In the genomic region with DNA sequence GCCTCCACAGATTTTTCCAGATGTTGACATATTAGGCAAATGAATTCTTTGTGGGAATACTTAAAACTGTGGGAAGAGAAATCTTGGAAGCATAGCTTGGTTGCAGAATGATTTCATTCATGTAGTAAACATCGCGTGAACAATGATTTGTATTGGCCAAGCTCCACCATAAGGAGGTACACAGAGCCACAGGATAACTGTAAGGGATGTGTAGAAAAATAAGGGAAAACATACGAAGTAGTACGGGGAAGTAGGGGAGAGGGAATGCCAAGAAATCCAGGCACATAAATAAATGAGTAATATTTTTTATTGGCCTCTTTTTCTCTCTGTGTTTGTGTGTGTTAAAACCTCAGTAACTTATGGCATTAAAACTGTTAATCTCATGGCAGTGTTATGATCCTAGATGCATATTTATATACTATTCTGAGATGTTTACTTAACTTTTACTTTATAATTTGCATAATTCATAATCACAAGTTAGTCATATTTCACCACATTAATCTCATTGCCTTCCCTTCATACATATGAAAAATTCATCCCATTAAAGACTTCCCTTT, we compare ENCODE assay signal across 36 mouse cellular contexts. TPM values are rescaled to one million over a fixed set of nuclear protein-coding genes. Genes with fewer than 3 reads are reported as not detected.
"Had no signal": no experiment of that assay in that cellular context is flagged by ENCODE, and none has a peak within 500 bp of the region (broad histone marks: within the 10 kb centered on the region; RNA-seq: fewer than 3 reads in every experiment).

No protein-coding gene starts in this region.

- H3K9ac ChIP-seq: limb, embryonic 12.5 days; limb, embryonic 13.5 days; limb, embryonic 15.5 days; liver, embryonic 12.5 days; liver, embryonic 13.5 days; liver, embryonic 14.5 days; liver, embryonic 15.5 days; liver, postnatal 0 days; lung, embryonic 14.5 days; lung, embryonic 15.5 days; midbrain, embryonic 12.5 days; midbrain, embryonic 13.5 days; midbrain, embryonic 15.5 days; neural tube, embryonic 12.5 days; neural tube, embryonic 13.5 days had no signal

- H3K4me1 ChIP-seq: limb, embryonic 15.5 days; liver, embryonic 12.5 days; liver, embryonic 13.5 days; liver, embryonic 15.5 days; lung, embryonic 15.5 days; megakaryocyte, embryonic 14.5 days; midbrain, embryonic 10.5 days; midbrain, embryonic 12.5 days; midbrain, embryonic 13.5 days; midbrain, embryonic 15.5 days; neural tube, embryonic 12.5 days; neural tube, embryonic 13.5 days had no signal

- H3K27me3 ChIP-seq: limb, embryonic 12.5 days; limb, embryonic 13.5 days; limb, embryonic 15.5 days; liver, embryonic 12.5 days; liver, embryonic 13.5 days; liver, embryonic 15.5 days; lung, embryonic 15.5 days; megakaryocyte, embryonic 14.5 days; midbrain, embryonic 12.5 days; midbrain, embryonic 13.5 days; midbrain, embryonic 15.5 days; neural tube, embryonic 12.5 days; neural tube, embryonic 13.5 days had no signal

- H3K4me3 ChIP-seq: limb, embryonic 10.5 days; limb, embryonic 12.5 days; limb, embryonic 13.5 days; limb, embryonic 15.5 days; liver, embryonic 12.5 days; liver, embryonic 13.5 days; liver, embryonic 15.5 days; lung, embryonic 15.5 days; megakaryocyte, embryonic 14.5 days; midbrain, embryonic 10.5 days; midbrain, embryonic 12.5 days; midbrain, embryonic 13.5 days; midbrain, embryonic 15.5 days; myocyte; neural tube, embryonic 12.5 days; neural tube, embryonic 13.5 days had no signal

- ATAC-seq: liver, embryonic 12.5 days; liver, postnatal 0 days; lung, postnatal 0 days; midbrain, embryonic 13.5 days; midbrain, embryonic 15.5 days; midbrain, embryonic 16.5 days had no signal

- H3K4me2 ChIP-seq: limb, embryonic 12.5 days; limb, embryonic 13.5 days; limb, embryonic 15.5 days; liver, embryonic 11.5 days; liver, embryonic 12.5 days; liver, embryonic 13.5 days; liver, embryonic 15.5 days; lung, embryonic 14.5 days; lung, embryonic 15.5 days; midbrain, embryonic 11.5 days; midbrain, embryonic 12.5 days; midbrain, embryonic 13.5 days; midbrain, embryonic 15.5 days; neural tube, embryonic 12.5 days; neural tube, embryonic 13.5 days had no signal

- H3K27ac ChIP-seq: limb, embryonic 10.5 days; limb, embryonic 12.5 days; limb, embryonic 15.5 days; liver, embryonic 12.5 days; liver, embryonic 13.5 days; liver, embryonic 14.5 days; liver, embryonic 15.5 days; lung, embryonic 15.5 days; macrophage; midbrain, embryonic 10.5 days; midbrain, embryonic 12.5 days; midbrain, embryonic 13.5 days; midbrain, embryonic 15.5 days; neural tube, embryonic 12.5 days; neural tube, embryonic 13.5 days had no signal

- DNase-seq: left cerebral cortex, postnatal 4 days; liver; liver, embryonic 13.5 days; liver, postnatal 0 days; lung, adult 18-20 months; lung, adult 2 months; lung, embryonic 14.5 days; lung, postnatal 10 days; lung, postnatal 14 days; lung, postnatal 36 days; lung, postnatal 4 days; midbrain, embryonic 14.5 days had no signal

- H3K9me3 ChIP-seq: limb, embryonic 10.5 days; limb, embryonic 12.5 days; limb, embryonic 13.5 days; limb, embryonic 15.5 days; liver, embryonic 12.5 days; liver, embryonic 13.5 days; liver, embryonic 15.5 days; lung, embryonic 15.5 days; midbrain, embryonic 10.5 days; midbrain, embryonic 12.5 days; midbrain, embryonic 13.5 days; midbrain, embryonic 15.5 days; neural tube, embryonic 12.5 days; neural tube, embryonic 13.5 days had no signal

- H3K36me3 ChIP-seq: limb, embryonic 10.5 days; limb, embryonic 12.5 days; limb, embryonic 13.5 days; limb, embryonic 15.5 days; liver, embryonic 12.5 days; liver, embryonic 13.5 days; liver, embryonic 15.5 days; lung, embryonic 15.5 days; midbrain, embryonic 10.5 days; midbrain, embryonic 12.5 days; midbrain, embryonic 13.5 days; midbrain, embryonic 15.5 days; neural tube, embryonic 12.5 days; neural tube, embryonic 13.5 days had no signal

RNA-seq across cellular contexts. Expression of gene Adamts5, which starts 54.5 kb away (rescaled TPM):
- total RNA-seq: megakaryocyte progenitor cell, adult 5-6 weeks; megakaryocyte-erythroid progenitor cell, adult 5-6 weeks; monocyte, adult 5-6 weeks had no signal
- polyA plus RNA-seq: macrophage had no signal
